9 mouse cellular contexts compared by ENCODE assay signal in the genomic region with DNA sequence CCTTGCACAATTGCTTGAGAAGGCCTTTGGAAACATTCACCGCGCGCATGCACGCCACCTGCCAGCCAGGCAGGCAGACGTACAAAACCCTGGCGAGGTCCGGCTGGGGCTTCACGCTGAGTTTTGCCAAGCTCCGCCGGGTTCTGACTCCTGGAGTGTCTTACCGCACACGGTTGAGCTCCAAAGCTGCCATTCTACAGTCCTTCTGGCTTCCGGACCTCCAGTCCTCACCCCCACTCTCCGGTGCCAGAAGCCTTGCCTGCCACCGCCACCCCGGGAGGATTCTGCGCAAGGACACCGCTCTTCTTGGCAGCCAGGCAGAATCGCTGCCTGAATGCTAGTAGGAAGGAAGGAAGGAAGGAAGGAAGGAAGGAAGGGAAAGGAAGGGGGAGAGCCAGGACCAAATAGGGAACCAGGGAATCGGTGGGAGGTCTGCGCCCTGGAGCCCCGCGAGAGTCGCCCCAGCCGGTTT. TPM values are rescaled to one million over a fixed set of nuclear protein-coding genes. Genes with fewer than 3 reads are reported as not detected.
DNase-seq lines count a peak whose midpoint lies in the region; ATAC-seq lines count a peak whose summit lies in the region.
"Had no signal": no experiment of that assay in that cellular context is flagged by ENCODE, and none has a peak within 500 bp of the region (broad histone marks: within the 10 kb centered on the region; RNA-seq: fewer than 3 reads in every experiment).

No protein-coding gene starts in this region.

- ATAC-seq in kidney, embryonic 16.5 days (ENCODE audit: low FRiP score, low TSS enrichment), result no peak
- 0 out of 2 replicates have a peak, but pooled peaks have one; percentile 1 for ATAC-seq in forebrain, embryonic 16.5 days
- ATAC-seq in midbrain, embryonic 13.5 days, result no peak
- ATAC-seq in cerebellum, adult (ENCODE audit: insufficient number of reproducible peaks, low FRiP score, low TSS enrichment), result no peak

- H3K36me3 ChIP-seq in kidney, embryonic 16.5 days (ENCODE audit: insufficient read depth, low read length), result no peaks in the 10 kb centered on the region
- no peaks in the 10 kb centered on the region for H3K36me3 ChIP-seq in forebrain, embryonic 16.5 days (ENCODE audit: control insufficient read depth, insufficient read depth)
- H3K36me3 ChIP-seq in midbrain, embryonic 13.5 days, result no peaks in the 10 kb centered on the region

- H3K9me3 ChIP-seq in kidney, embryonic 16.5 days (ENCODE audit: low read length), result peaks cover 5% of the 10 kb centered on the region; the same call in 1 of the 2 replicates
- H3K9me3 ChIP-seq in forebrain, embryonic 16.5 days (ENCODE audit: control insufficient read depth, low read length), result peaks cover 4% of the 10 kb centered on the region; the same call in 1 of the 2 replicates
- H3K9me3 ChIP-seq in midbrain, embryonic 13.5 days, result peaks cover 2% of the 10 kb centered on the region; the same call in 1 of the 2 replicates

- no peak overlapping the region for H3K9ac ChIP-seq in kidney, embryonic 16.5 days (replicated peaks; ENCODE audit: low read length)
- H3K9ac ChIP-seq in forebrain, embryonic 16.5 days (replicated peaks; ENCODE audit: low read depth, low read length), result peak overlapping the region; percentile 48
- peak overlapping the region; percentile 53; the same call in 1 of the 2 replicates for H3K9ac ChIP-seq in midbrain, embryonic 13.5 days (replicated peaks)

- 0 out of 2 replicates have a peak overlapping the region, but pooled peaks have one; percentile 5 for H3K4me3 ChIP-seq in kidney, embryonic 16.5 days (ENCODE audit: low read length)
- H3K4me3 ChIP-seq in forebrain, embryonic 16.5 days (replicated peaks; ENCODE audit: low read length), result peak overlapping the region; percentile 30
- H3K4me3 ChIP-seq in midbrain, embryonic 13.5 days (replicated peaks), result peak overlapping the region; percentile 25

- H3K27me3 ChIP-seq in kidney, embryonic 16.5 days (ENCODE audit: insufficient read depth, low read length), result peaks cover 99% of the 10 kb centered on the region
- peaks cover 70% of the 10 kb centered on the region for H3K27me3 ChIP-seq in forebrain, embryonic 16.5 days (replicated peaks; ENCODE audit: control insufficient read depth, insufficient read depth, low read length)
- peaks cover 100% of the 10 kb centered on the region for H3K27me3 ChIP-seq in midbrain, embryonic 13.5 days

- H3K4me2 ChIP-seq in kidney, embryonic 16.5 days (replicated peaks; ENCODE audit: low read depth, low read length), result no peak overlapping the region
- peak overlapping the region; percentile 51 for H3K4me2 ChIP-seq in forebrain, embryonic 16.5 days (ENCODE audit: low read length)
- peak overlapping the region; percentile 50 for H3K4me2 ChIP-seq in midbrain, embryonic 13.5 days (replicated peaks)

- WGBS in kidney, embryonic 16.5 days, result under 1% methylated on average over 25 of the region's 25 CpGs
- under 1% methylated on average over 25 of the region's 25 CpGs for WGBS in forebrain, embryonic 16.5 days
- 0% methylated on average over 25 of the region's 25 CpGs for WGBS in midbrain, embryonic 13.5 days

- no peak overlapping the region for H3K27ac ChIP-seq in kidney, embryonic 16.5 days (ENCODE audit: low read length)
- H3K27ac ChIP-seq in forebrain, embryonic 16.5 days (ENCODE audit: low read length), result no peak overlapping the region; the same call in 1 of the 2 replicates
- 0 out of 2 replicates have a peak overlapping the region, but pooled peaks have one; percentile 39 for H3K27ac ChIP-seq in midbrain, embryonic 13.5 days
- H3K27ac ChIP-seq: macrophage had no signal

- no peak for DNase-seq in kidney, postnatal 25 days
- DNase-seq in brain, adult 2 months (ENCODE audit: low read depth, low spot score), result peak; percentile 30
- DNase-seq in spleen, postnatal 4 days (ENCODE audit: low spot score in 2 of 2), result no peak
- DNase-seq in thymus, postnatal 0 days (ENCODE audit: low spot score), result no peak

- peaks cover 5% of the 10 kb centered on the region; the same call in 1 of the 2 replicates for H3K4me1 ChIP-seq in kidney, embryonic 16.5 days (ENCODE audit: insufficient read depth, low read length)
- H3K4me1 ChIP-seq in forebrain, embryonic 16.5 days (replicated peaks; ENCODE audit: control insufficient read depth, insufficient read depth, low read length), result peaks cover 56% of the 10 kb centered on the region
- peaks cover 65% of the 10 kb centered on the region for H3K4me1 ChIP-seq in midbrain, embryonic 13.5 days (replicated peaks)

RNA-seq across cellular contexts. Expression of a gene that starts 3.0 kb away (rescaled TPM):
- polyA plus RNA-seq in kidney, embryonic 16.5 days (2015; fragmentation: Nextera tagmentation; extraction: Ambion mirVana), result not detected in 2 replicates
- polyA plus RNA-seq in forebrain, embryonic 16.5 days (2015; fragmentation: Nextera tagmentation; extraction: Ambion mirVana), result 4.7 and 5.7 TPM in 2 replicates
- polyA plus RNA-seq in midbrain, embryonic 13.5 days (2015; fragmentation: Nextera tagmentation; extraction: Ambion mirVana), result 2.8 and 4.2 TPM in 2 replicates
- polyA plus RNA-seq in thymus, postnatal 0 days (2015; fragmentation: Nextera tagmentation; extraction: Ambion mirVana), result 0.05 TPM in 1 of 2 replicates, not detected in the other
- polyA plus RNA-seq: macrophage had no signal

RNA-seq across cellular contexts. Expression of a gene that starts 47.4 kb away (rescaled TPM):
- polyA plus RNA-seq in kidney, embryonic 16.5 days (2015; fragmentation: Nextera tagmentation; extraction: Ambion mirVana), result 0.14 TPM in 1 of 2 replicates, not detected in the other
- 32.3 and 39.7 TPM in 2 replicates for polyA plus RNA-seq in forebrain, embryonic 16.5 days (2015; fragmentation: Nextera tagmentation; extraction: Ambion mirVana)
- polyA plus RNA-seq in midbrain, embryonic 13.5 days (2015; fragmentation: Nextera tagmentation; extraction: Ambion mirVana), result 11.3 and 12.6 TPM in 2 replicates
- polyA plus RNA-seq in thymus, postnatal 0 days (2015; fragmentation: Nextera tagmentation; extraction: Ambion mirVana), result 0.13 and 0.16 TPM in 2 replicates
- polyA plus RNA-seq: macrophage had no signal

Comparison
In these comparisons a context has a peak if more than half of its experiments do, and no peak if none do; other contexts are left out.
1. RNA of a gene that starts 47.4 kb away (polyA plus RNA-seq): 32.3 to 39.7 TPM in forebrain, embryonic 16.5 days and 11.3 to 12.6 TPM in midbrain, embryonic 13.5 days; 0.13 to 0.16 TPM in thymus, postnatal 0 days and 0.14 TPM in kidney, embryonic 16.5 days; every median in the first group is over 10 times any median in the second.
2. Peak in every context shown above with its lines, with median percentiles within 50 percentile points of each other: H3K4me3 ChIP-seq.